Mouse (Mus musculus): ENCODE measurements around the gene Dcxr.
"Not testable (repeated sequence)": the region's sequence is repeated elsewhere in the genome, so short reads cannot be mapped to it uniquely, and the experiment has no call there.

The Dcxr gene

DNA sequence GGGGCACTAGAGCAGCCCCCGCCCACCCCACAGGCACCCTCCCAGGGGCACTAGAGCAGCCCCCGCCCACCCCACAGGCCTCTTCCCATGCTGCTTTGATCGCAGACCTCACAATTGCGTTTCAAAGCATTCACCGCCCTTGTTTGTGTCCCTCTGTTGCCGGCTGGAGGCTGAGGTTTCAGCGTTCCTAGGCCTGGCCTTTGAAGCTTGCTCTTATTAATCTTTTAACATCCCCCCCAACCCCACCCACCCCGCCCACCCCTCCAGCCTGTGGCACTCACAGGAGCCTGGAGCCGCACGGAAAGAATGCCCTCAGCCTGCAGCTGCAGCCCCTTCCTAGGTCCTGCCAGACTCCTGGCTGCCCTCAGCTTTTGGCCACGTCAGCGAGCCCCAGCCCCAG is 19.9 kb downstream of the Dcxr start:
- DNase-seq, result no peak

DNA sequence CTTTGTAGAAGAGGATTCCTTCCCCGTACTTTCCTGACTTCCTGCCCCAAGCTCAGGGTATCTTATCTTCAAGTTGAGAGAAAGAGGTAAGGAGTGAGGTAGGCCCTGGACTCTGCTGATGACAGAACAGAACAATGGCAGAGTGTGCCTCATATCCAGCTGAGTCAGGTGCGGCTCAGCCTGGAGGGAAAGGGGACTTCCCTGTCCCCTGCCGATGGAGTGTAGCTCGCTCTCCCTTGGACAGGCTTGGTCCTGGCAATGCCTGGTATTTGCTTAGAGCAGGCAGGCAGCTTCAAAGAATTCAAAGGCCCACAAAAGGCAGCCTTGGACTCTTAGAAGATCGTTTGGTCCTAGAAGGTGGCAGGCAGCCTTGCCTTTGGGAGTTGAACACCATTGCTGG is 21.0 kb downstream of the Dcxr start:
- DNase-seq, result no peak

DNA sequence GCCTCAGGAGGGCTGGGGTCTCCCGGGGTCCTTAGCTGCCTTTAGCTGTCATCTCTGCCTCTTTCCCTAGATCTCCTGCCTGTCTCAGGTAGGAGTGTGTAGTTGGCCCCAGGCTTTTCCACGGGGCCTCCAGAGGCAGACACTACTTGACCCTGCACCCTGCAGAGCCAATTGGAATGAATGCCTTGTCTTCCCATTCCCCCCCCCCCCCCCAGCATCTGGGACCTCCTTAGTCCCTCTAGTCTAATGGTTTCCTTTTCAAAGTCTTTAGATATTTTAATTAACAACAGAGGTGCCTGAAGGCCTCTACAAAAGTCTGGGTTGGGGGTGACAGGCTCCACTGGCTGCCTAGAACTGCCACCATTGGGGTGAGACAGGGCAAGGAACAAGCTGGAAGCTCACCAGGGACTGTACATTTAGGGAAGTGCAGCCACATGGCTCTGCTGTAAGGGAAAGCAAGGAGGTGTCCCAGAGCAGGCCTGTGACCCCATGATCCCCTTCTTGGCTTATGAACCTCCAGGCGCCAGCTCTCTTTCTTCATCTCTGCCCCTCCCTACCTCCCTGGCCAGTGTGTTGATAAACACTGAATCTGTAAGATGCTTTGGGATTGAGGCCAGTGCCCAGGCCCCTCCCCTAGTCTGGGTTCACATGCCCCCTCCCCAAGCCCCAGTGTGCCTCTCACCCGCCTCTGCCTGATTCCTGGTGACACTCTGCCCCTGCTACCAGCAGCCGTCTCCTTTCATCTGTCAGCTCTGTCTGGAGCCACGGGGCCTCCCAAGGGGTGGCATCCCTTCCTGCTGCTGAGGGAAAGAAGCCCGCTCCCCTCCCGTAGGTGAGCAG is 22.4 kb downstream of the Dcxr start:
- DNase-seq, result no peak

DNA sequence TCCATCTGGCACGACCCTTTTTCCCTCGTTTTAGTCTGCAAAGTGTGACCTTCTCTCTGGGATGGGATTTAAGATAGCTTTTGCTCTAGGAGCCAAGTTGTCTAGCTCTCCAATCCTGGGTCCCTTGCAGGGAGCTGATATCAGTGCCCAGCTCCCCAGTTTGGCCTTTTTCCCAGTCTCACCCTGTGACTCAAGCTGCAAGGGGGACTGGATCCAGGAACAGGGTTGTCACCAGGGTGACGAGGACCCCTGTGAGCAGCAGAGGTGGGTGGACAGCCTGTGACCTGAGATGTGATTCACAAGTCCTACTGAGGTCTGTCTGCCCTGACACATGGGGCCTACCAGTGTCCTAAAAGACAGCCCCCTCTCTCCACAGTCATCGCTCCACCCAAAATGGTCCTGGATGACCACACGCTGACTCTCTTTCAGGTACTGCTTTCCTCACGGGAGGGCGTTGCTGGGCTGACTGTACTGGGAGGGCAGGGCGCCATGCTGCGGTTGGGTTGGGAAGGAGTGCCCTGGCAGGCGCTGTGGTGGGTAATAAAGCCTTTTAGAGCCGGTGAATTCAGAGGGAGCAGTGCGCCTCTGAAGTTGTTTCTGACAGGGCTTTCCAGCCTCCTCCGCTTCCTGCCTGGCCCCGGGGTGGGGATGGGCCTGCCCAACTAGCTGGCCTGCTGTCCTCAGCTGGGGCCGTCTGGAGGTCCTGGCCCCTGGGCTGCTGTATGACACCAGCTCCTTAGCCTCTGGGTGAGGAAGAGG is 23.2 kb downstream of the Dcxr start:
- no peak for DNase-seq

DNA sequence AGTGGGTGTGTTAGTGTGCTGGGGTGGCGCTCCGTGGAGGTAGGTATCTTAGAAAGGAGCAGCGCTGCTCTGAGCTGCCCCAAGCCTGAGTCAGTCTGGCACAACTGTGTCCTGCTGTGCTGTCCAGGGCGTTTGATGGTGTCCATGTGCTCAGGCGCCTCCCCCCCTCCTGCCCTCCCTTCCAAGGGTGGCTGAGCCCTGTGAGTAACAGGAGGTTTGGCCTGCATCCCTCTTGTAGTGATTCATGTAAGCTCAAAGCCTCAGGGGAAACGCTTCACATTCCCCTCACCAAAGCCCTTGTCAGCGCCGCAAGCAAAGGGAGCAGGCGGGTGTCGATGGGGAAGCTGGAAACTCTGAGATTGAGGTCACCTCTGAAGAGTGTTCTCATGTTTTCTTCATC is 29.3 kb downstream of the Dcxr start:
- no peak for DNase-seq

DNA sequence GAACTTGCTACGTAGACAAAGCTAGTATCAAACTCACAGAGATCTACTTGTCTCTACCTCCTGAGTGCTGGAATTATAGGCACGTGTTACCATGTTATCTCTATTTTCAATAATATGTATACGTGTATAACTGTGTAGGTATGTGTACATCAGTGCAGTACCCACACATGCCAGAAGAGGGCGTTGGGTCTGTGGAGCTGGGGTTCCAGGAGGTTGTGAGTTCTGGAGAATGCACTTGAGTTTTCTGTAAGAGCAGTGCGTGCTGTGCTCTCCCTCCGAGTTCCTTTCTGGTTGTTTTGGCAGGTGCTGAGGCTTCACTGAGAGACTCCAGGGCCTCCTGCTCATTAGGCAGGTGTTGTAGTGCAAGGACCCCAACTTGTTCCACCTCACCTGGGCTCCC is 30.5 kb downstream of the Dcxr start:
- DNase-seq, result no peak

DNA sequence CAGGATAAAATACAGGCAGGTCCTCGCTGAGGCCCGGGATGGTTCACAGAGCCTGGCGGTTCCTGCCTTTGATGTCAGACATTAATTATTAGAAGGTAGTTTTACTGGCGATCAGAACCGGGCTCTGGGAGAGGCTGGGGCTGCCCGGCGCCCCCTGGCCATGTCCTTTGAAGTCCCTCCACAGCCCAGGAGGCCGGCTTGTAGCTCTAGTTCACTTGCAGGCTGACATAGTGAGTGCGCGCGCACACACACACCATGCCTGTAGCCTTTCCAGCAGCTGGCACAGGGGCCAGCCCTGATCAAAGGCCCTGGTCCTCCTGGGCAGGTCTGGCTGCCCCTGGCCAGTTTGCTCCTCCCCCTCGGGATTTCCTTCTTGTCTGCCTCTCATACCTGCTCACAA is 31.4 kb downstream of the Dcxr start:
- DNase-seq, result no peak

DNA sequence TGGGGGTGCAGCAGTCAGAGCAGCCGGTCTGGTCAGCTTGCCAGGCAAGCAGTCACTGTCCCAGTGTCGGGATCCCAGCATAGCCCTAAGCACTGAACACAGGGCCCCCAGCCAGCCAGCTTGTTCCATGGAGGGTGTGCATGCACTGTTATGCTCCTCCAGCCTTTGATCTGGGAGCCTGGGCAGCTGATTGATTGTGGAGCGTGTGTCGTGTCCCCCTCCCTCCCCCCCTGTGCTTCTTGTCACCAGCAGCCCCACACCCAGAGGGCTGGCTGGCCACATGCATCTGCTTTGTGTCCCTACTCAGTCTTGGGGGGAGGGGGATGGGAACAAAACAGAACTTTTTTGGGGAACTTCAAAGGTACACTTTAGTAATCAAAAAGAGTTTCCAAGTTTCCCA is 31.9 kb downstream of the Dcxr start:
- no peak for DNase-seq

DNA sequence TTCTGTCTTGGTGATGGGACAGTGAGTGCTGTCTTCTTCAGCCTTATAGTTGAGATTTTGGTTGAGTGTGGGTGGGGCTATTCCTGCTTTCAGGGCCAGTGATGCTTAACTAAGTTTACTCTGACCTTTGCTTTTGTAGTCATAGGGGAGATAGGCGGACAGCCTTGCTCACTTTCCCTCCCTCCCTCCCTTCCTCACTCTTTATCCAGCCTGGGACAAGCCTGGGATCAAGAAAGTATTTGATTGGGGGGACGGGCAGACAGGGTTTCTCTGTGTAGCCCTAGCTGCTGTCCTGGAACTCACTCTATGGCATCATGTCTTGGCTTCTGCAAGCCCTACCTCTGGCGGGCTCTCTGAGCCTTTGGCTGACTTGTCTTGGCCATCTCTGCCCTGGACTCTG is 33.6 kb downstream of the Dcxr start:
- DNase-seq, result no peak

DNA sequence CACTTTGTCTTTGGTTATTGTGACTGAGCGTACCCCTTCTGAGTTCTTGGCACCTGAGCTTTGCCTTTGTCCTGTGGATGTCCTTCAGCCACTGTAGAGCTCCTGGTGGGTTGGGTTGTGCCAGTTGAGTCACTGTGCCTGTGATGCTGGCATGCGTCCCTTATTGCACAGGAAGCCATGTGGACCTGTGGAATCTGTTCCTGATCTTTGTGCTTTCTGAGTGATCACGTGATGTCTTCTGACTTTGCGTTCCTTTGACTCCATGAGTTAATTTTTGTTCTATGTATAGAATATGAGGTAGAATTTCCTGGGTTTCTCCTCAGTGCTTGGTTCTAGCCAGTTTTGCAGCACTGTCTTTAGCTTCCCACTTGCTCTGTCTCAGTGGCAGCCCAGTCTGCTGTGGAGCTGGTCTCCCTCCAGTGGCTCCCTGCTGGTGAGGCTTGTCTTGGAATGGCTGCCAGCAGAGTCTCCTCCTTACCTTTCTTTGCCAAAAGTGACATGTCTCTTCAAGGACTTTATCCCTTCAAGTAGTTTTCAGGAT is 34.5 kb downstream of the Dcxr start:
- DNase-seq, result no peak

DNA sequence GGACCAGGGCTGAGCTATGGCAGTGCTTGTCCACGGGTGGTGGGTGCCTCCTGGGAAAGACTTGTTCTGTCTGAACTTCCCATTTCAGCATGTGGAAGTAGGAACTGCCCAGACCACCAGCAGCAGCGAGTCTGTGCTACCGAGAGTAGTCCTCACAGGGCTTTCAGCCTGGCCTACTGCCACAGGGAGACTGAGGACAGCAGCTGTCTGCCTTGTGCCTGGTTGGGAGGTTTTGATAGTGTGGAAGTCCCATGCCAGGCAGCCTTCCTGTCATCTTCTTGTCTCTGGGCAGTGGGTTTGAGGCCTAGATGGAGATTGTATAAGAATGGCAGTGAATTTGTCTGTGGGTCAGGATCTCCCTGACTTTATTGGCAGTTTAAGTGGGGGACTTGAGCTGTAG is 37.7 kb downstream of the Dcxr start:
- DNase-seq, result no peak

DNA sequence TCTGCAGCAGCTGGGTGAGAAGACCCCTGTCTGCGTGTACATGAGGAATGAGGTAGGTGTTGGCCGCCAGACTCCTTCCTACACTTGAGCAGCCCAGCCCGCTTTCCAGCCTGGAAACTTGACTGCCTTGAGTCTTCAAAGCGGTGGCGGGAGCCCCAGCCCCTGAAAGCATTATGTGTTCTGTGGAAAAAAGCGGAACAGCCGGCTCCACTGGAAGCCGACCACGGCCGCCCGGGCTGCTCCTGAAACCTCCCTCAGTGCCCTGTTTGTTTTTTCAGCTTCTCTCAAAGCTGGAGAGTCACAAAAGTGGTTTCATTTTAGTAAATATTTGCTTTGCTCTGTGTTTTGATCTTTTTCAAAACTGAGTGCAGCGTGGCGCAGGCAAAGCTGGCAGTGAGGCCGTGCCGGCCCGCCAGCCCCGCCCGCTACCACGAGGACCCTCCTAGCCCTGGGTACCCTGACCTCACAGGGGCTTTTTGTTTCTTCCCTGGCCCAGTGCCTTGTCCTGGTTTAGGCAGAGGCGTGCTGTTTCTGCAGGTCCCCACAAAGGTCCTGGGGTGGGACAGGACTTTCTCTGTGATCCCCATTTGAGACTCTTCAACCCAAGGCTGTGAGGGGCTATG is 40.3 kb downstream of the Dcxr start:
- DNase-seq, result no peak

DNA sequence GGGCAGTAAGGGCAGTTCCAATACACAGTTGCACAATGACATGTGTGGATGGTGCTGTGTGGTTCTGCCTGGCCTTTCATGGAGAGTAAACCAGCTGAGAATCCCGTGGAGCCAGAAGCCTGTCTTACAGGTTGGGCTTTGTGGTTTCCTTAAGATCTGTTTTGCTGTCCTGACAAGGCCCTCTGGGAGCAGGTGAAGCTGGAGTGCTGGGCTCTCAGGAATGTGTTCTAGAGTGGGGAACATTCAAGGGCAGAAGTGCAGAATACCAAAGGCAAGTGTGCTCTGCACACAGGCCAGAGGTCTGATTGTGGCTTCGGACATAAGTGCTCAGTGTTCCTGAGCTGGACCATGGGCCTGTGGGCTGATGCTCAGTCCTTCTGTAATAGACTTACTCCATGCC is 42.4 kb downstream of the Dcxr start:
- no peak for DNase-seq

DNA sequence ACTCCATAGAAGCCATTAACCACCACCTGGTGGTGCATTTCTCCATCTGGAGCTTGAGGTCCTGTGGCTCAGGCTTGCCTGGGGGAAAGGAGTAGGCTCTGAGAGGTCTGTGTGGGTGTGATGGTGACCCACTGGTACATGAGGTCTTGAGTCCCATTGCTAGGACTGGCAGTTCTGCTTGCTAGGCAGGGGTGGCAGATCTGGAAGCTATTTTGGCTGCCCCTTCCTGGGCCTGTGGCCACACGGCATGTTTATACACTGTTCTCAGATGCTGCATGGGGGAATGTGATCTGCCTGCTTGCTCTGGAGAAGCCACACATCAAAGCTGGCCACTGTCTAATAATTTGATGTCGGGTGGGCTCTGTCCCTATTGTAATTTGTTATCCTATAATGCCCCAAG is 43.0 kb downstream of the Dcxr start:
- DNase-seq, result no peak

DNA sequence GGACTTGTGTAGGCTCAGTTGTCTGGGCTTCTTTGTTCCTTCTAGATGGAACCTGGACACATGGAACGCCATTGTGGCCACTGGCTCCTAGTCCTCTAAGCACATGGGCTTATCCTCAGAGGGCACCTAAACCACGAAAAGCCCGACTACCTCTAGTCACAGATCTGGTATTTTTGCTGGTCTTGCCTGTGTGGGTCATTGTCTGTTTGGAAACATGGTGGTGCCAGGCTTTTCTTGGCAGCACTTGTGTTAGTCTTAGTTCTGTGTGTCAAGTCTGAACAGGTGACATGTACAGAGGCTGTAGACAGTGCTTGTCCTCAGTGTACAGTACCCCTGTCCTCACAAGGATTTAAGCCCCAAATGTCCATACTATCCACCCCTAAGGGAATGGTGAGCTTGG is 43.5 kb downstream of the Dcxr start:
- DNase-seq, result no peak

DNA sequence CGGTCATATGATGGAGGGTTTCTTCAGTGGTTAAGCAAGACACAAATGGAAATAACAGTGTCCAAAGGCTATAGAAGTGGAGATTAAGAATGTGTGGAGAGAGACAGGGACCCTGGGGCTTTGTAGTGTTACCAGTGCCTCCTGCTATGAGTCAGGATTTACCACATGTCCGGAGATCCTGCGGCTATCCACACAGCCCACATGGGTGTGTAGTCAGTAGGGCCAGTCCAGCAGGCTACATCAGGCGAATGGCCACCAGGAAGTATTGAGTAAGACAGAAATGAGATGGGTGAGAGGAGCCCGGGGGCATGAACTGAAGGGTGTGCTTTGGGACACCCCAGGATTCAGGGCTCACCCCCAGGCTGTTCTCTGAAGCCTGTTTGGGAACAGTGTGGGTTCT is 44.4 kb downstream of the Dcxr start:
- no peak for DNase-seq

DNA sequence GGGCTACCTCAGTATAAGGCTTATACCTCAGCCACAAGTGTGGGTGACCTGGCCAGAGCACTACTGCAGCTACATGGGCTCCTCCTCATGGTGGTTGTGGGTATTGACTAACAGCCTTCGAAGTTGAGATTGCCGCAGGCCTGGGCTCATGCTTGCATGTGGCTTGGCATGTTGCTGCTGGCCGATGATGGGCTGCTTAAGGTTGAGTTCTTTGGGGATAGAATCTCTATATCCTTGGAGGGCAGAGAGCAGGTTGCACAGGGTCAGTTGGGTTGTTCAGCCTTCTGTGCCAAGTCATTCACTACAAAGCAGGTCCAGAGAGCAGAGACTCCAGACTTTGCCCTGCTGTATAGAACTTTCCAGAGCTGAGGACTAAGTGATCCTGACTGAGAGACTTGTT is 47.2 kb downstream of the Dcxr start:
- peak; percentile 33 for DNase-seq

DNA sequence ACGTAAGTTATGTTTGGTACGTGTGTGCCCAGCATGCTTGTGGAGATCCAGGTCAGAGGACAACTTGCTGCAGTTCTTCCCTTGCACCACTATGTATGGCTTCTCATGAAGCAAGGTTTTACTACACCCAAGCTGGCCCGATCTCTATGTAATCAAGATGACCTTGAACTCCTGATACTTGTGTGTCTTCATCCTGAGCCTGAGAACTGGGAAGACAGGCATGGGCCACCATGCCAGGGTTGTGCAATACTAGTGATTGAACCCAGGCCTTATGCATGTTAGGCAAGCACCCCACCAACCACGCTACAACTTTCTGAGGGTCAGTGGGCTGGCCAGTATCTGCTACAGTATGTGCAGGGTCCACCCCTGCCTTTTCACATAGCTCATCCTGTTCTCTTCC is 50.1 kb downstream of the Dcxr start:
- no peak for DNase-seq

DNA sequence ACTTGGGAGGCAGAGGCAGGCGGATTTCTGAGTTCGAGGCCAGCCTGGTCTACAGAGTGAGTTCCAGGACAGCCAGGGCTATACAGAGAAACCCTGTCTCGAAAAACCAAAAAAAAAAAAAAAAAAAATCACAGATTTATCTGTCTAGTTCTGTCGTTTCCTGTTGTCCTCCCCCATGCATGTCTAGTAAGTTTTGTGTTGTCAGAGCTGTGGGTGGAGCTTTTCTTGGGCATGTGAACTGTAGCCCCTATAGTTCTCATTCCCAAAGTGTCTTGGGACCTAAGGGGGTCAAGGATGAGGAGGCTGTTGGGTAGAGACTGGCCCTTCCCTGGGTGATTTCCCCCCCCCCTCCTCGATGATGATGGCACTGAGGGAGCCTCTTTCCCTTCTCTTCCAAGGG is 51.2 kb downstream of the Dcxr start:
- DNase-seq, result not testable (repeated sequence)

Data from liver (tissue).